Mouse (Mus musculus): ENCODE results near the gene Opn1sw.

DNA sequence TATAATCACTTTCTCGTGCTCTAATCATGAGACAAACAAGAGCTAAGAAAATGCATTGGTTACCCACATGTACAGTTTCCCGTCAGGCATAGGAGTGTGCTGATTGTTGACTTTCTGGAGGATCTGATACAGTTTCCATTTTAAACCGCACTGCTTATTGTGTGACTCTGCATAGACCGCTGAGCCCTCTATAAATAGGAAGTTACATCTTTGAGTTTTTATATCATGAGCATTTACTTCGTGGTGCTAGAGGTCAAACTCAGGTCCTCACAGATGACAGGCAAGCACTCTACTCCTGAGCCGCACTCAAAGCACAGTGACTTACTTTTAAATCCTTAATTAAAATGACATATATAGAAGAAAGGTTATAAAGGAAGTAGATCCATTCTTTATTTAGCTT, 28.1 kb downstream of the Opn1sw start:
- no peak for TF ChIP-seq GATA1 (IDR thresholded peaks at IDR 0.05; ENCODE audit: low read length)
- no peak for TF ChIP-seq TAL1 (IDR thresholded peaks at IDR 0.05; ENCODE audit: low read length)
